Mouse (Mus musculus): ENCODE measurements around the gene Gh.
"Not testable (repeated sequence)": the region's sequence is repeated elsewhere in the genome, so short reads cannot be mapped to it uniquely, and the experiment has no call there.

The Gh gene

GRCm38 (mm10) chr11:106301765-106302164, at the start of gene Gh:
Gene Gh, minus strand, starts transcription at chr11:106301865.
- no peak for DNase-seq

GRCm38 (mm10) chr11:106351253-106351652, 49.6 kb upstream of the Gh start:
- no peak for DNase-seq

GRCm38 (mm10) chr11:106350853-106351252, 49.2 kb upstream of the Gh start:
- DNase-seq: no peak

GRCm38 (mm10) chr11:106349772-106350171, 48.1 kb upstream of the Gh start:
- no peak for DNase-seq

- no peak for DNase-seq
Observed at GRCm38 (mm10) chr11:106344910-106345309, 43.2 kb upstream of the Gh start.

GRCm38 (mm10) chr11:106340990-106341520, 39.4 kb upstream of the Gh start:
- no peak for DNase-seq

GRCm38 (mm10) chr11:106339323-106339722, 37.7 kb upstream of the Gh start:
- not testable (repeated sequence) for DNase-seq

- DNase-seq: no peak
Observed at GRCm38 (mm10) chr11:106338870-106339269, 37.2 kb upstream of the Gh start.

- no peak for DNase-seq
Observed at GRCm38 (mm10) chr11:106338029-106338428, 36.4 kb upstream of the Gh start.

- DNase-seq: no peak
Observed at GRCm38 (mm10) chr11:106334066-106334465, 32.4 kb upstream of the Gh start.

- no peak for DNase-seq
Observed at GRCm38 (mm10) chr11:106332458-106332857, 30.8 kb upstream of the Gh start.

GRCm38 (mm10) chr11:106329682-106330081, 28.0 kb upstream of the Gh start:
- DNase-seq: peak; percentile 61

- no peak for DNase-seq
Observed at GRCm38 (mm10) chr11:106329128-106329527, 27.5 kb upstream of the Gh start.

GRCm38 (mm10) chr11:106328521-106328920, 26.9 kb upstream of the Gh start:
- DNase-seq: no peak

- DNase-seq: no peak
Observed at GRCm38 (mm10) chr11:106326475-106326874, 24.8 kb upstream of the Gh start.

- DNase-seq: peak; percentile 79
Observed at GRCm38 (mm10) chr11:106325566-106326206, 24.0 kb upstream of the Gh start.

- no peak for DNase-seq
Observed at GRCm38 (mm10) chr11:106324858-106325257, 23.2 kb upstream of the Gh start.

- DNase-seq: no peak
Observed at GRCm38 (mm10) chr11:106318406-106319366, 17.0 kb upstream of the Gh start.

GRCm38 (mm10) chr11:106317801-106318200, 16.1 kb upstream of the Gh start:
- DNase-seq: no peak

- no peak for DNase-seq
Observed at GRCm38 (mm10) chr11:106316416-106316815, 14.8 kb upstream of the Gh start.

- DNase-seq: no peak
Observed at GRCm38 (mm10) chr11:106314333-106314812, 12.7 kb upstream of the Gh start, which contains the start of gene Cd79b. Gene Cd79b, minus strand, starts transcription at chr11:106314762.

GRCm38 (mm10) chr11:106313533-106313932, 11.9 kb upstream of the Gh start:
- no peak for DNase-seq

- no peak for DNase-seq
Observed at GRCm38 (mm10) chr11:106310123-106310522, 8.5 kb upstream of the Gh start.

- no peak for DNase-seq
Observed at GRCm38 (mm10) chr11:106308162-106308561, 6.5 kb upstream of the Gh start.
